Mouse (Mus musculus) lung, postnatal 0 days (tissue): Measurements from ENCODE around the gene Nfya.

Experiments
- CTCF ChIP-seq: IDR thresholded peaks from 2 replicates; pipeline ENCODE4 v1.5.1; 2016; ENCODE audit warnings: antibody characterized with exemption, mild to moderate bottlenecking
- EP300 ChIP-seq: IDR thresholded peaks from 2 replicates; pipeline ENCODE4 v1.6.1; 2016; ENCODE audit warnings: antibody characterized with exemption, mild to moderate bottlenecking, control low read depth

DNA sequence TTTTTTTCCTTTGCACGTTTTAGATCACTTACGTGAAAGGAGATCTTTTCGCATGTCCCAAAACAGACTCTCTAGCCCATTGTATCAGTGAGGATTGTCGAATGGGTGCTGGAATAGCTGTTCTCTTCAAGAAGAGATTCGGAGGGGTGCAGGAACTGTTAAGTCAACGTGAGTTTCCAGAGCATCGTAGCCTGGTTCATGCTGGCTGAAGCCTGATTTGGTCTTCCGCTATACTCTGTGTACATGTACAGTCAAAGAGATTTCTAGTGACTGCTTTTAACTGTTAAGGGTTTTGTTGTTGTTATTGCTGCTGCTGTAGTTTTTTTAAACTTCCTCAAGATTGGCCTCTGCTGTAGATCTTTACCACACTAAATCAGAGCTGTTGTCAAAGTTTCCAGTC lies 1.5 kb upstream of the Nfya start:
- no peak for TF ChIP-seq CTCF
- TF ChIP-seq EP300 = no peak
